Comparison of ENCODE assay signal across 11 mouse cellular contexts in the genomic region with DNA sequence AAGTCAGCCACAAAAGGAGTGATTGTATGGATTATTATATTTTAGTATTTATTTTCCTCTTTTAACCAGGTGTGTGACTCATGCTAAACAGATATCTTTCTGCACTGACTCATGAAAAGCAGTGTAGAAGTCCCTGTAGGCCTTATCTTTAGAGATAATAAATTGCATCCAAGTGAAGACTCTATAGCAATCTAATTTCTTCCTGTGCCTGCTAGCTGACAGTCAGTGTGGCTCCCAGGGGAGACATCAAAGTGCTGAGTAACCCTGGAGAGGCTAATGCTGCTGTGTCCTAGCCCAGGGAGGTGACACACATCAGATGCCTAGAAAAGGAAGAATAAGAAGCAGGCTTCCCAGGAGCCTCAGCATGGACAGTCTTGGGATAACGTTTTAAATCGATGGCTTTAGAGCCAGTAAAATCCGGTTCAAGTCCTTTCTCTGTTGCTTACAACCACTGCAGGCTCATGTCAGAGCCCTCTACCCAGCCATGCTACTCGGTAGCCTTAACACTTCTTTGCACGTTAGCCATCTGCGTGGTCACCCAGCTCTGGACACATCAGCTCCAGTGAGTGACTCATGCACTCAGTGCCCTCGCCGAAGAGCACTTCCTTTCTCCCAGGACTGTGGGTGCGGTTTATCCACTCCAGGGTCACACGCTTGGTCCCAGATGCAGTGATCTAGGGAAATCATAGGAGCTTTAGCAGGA. TPM values are rescaled to one million over a fixed set of nuclear protein-coding genes. Genes with fewer than 3 reads are reported as not detected.
DNase-seq lines count a peak whose midpoint lies in the region; ATAC-seq and TF ChIP-seq lines count a peak whose summit lies in the region.
"Had no signal": no experiment of that assay in that cellular context is flagged by ENCODE, and none has a peak within 500 bp of the region (broad histone marks: within the 10 kb centered on the region; RNA-seq: fewer than 3 reads in every experiment).

No protein-coding gene starts in this region.

- no peak overlapping the region for H3K4me2 ChIP-seq in CH12.LX (ENCODE audit: insufficient read depth, low read depth, poor library complexity, severe bottlenecking)
- no peak overlapping the region for H3K4me2 ChIP-seq in hindbrain, embryonic 14.5 days (replicated peaks)
- no peak overlapping the region for H3K4me2 ChIP-seq in midbrain, embryonic 15.5 days
- no peak overlapping the region for H3K4me2 ChIP-seq in forebrain, embryonic 13.5 days

- WGBS in heart, embryonic 10.5 days = 59% methylated on average over 10 of the region's 10 CpGs
- WGBS in hindbrain, embryonic 14.5 days = 80% methylated on average over 10 of the region's 10 CpGs
- WGBS in midbrain, embryonic 15.5 days = 72% methylated on average over 10 of the region's 10 CpGs
- WGBS in forebrain, embryonic 13.5 days = 82% methylated on average over 10 of the region's 10 CpGs

- H3K27me3 ChIP-seq in heart, embryonic 10.5 days (ENCODE audit: insufficient read depth, poor library complexity, severe bottlenecking) = no peaks in the 10 kb centered on the region
- no peaks in the 10 kb centered on the region for H3K27me3 ChIP-seq in CH12.LX (replicated peaks)
- no peaks in the 10 kb centered on the region for H3K27me3 ChIP-seq in hindbrain, embryonic 14.5 days (ENCODE audit: control insufficient read depth, insufficient read depth, low read length)
- no peaks in the 10 kb centered on the region for H3K27me3 ChIP-seq in midbrain, embryonic 15.5 days (replicated peaks)
- H3K27me3 ChIP-seq in forebrain, embryonic 13.5 days = no peaks in the 10 kb centered on the region

- H3K36me3 ChIP-seq in heart, embryonic 10.5 days = no peaks in the 10 kb centered on the region
- H3K36me3 ChIP-seq in CH12.LX (replicated peaks in 1 of 2; ENCODE audit: control insufficient read depth in 1 of 2, insufficient read depth in 1 of 2, low read length in 1 of 2) = no peaks in the 10 kb centered on the region
- no peaks in the 10 kb centered on the region for H3K36me3 ChIP-seq in hindbrain, embryonic 14.5 days (replicated peaks; ENCODE audit: control insufficient read depth, insufficient read depth)
- H3K36me3 ChIP-seq in midbrain, embryonic 15.5 days (replicated peaks) = no peaks in the 10 kb centered on the region
- no peaks in the 10 kb centered on the region for H3K36me3 ChIP-seq in forebrain, embryonic 13.5 days (ENCODE audit: poor library complexity, severe bottlenecking)
- H3K36me3 ChIP-seq: embryonic facial prominence, embryonic 10.5 days; limb, embryonic 13.5 days had no signal

- DNase-seq in heart, adult 11 months = peak; percentile 93
- no peak for DNase-seq in heart, embryonic 10.5 days (ENCODE audit: low spot score)
- DNase-seq in CH12.LX (ENCODE audit: extremely low read depth) = peak; percentile 42
- DNase-seq in hindbrain, embryonic 14.5 days (ENCODE audit: low spot score) = no peak
- DNase-seq in yolk sac, embryonic 10.5 days (ENCODE audit: low spot score) = no peak
- DNase-seq in kidney, adult 11 months = no peak
- DNase-seq: gastrocnemius, adult 2 months had no signal

- dilution Hi-C loops in CH12.LX (cut with MboI; ENCODE audit: extremely low pct_ligation_motif_present, extremely low pct_unique_long_range_greater_than_20kb, low sequenced_read_pairs) = no loop called here

- H3K27ac ChIP-seq in heart, embryonic 10.5 days = no peak overlapping the region
- no peak overlapping the region for H3K27ac ChIP-seq in CH12.LX (ENCODE audit: insufficient read depth, low read depth)
- H3K27ac ChIP-seq in hindbrain, embryonic 14.5 days = no peak overlapping the region
- no peak overlapping the region for H3K27ac ChIP-seq in midbrain, embryonic 15.5 days
- no peak overlapping the region for H3K27ac ChIP-seq in forebrain, embryonic 13.5 days
- H3K27ac ChIP-seq: embryonic facial prominence, embryonic 10.5 days; gastrocnemius, adult 2 months; limb, embryonic 13.5 days had no signal

- no peak for TF ChIP-seq RAD21 in CH12.LX (IDR thresholded peaks at IDR 0.05; ENCODE audit: low read depth, low read length)

- TF ChIP-seq CTCF in CH12.LX (conservative IDR thresholded peaks at IDR 0.05 in 1 of 2, IDR thresholded peaks at IDR 0.05 in 1 of 2; ENCODE audit: low read depth in 2 of 2, low read length in 2 of 2) = no peak

- TF ChIP-seq EP300 in CH12.LX (IDR thresholded peaks at IDR 0.05; ENCODE audit: low read length) = no peak

- no peaks in the 10 kb centered on the region for H3K9me3 ChIP-seq in heart, embryonic 10.5 days
- no peaks in the 10 kb centered on the region for H3K9me3 ChIP-seq in CH12.LX (replicated peaks; ENCODE audit: low read length)
- no peaks in the 10 kb centered on the region for H3K9me3 ChIP-seq in hindbrain, embryonic 14.5 days (ENCODE audit: control insufficient read depth, low read length)
- no peaks in the 10 kb centered on the region for H3K9me3 ChIP-seq in midbrain, embryonic 15.5 days
- no peaks in the 10 kb centered on the region for H3K9me3 ChIP-seq in forebrain, embryonic 13.5 days (replicated peaks)
- H3K9me3 ChIP-seq: embryonic facial prominence, embryonic 10.5 days; limb, embryonic 13.5 days had no signal

- no peak overlapping the region for H3K4me3 ChIP-seq in heart, embryonic 10.5 days
- H3K4me3 ChIP-seq in CH12.LX (replicated peaks in 1 of 3; ENCODE audit: low read depth in 2 of 3, low read length in 2 of 3, poor library complexity in 1 of 3) = no peak overlapping the region
- no peak overlapping the region for H3K4me3 ChIP-seq in hindbrain, embryonic 14.5 days (replicated peaks; ENCODE audit: low read length)
- H3K4me3 ChIP-seq in midbrain, embryonic 15.5 days = no peak overlapping the region
- no peak overlapping the region for H3K4me3 ChIP-seq in forebrain, embryonic 13.5 days
- H3K4me3 ChIP-seq: embryonic facial prominence, embryonic 10.5 days; gastrocnemius, adult 2 months; limb, embryonic 13.5 days had no signal

- H3K9ac ChIP-seq in CH12.LX (ENCODE audit: insufficient read depth, low read depth) = no peak overlapping the region
- H3K9ac ChIP-seq in hindbrain, embryonic 14.5 days = no peak overlapping the region
- H3K9ac ChIP-seq in midbrain, embryonic 15.5 days = no peak overlapping the region
- no peak overlapping the region for H3K9ac ChIP-seq in forebrain, embryonic 13.5 days
- H3K9ac ChIP-seq: limb, embryonic 13.5 days had no signal

- TF ChIP-seq POLR2A in CH12.LX (IDR thresholded peaks at IDR 0.05; ENCODE audit: low read depth, low read length) = no peak

- no peaks in the 10 kb centered on the region for H3K79me2 ChIP-seq in CH12.LX (replicated peaks; ENCODE audit: control insufficient read depth, extremely low read depth, insufficient read depth, poor library complexity, severe bottlenecking)

- peaks cover 24% of the 10 kb centered on the region for H3K4me1 ChIP-seq in heart, embryonic 10.5 days
- peaks cover 5 to 27% of the 10 kb centered on the region in 2 experiments; a peak in 3 of 4 replicates for H3K4me1 ChIP-seq in CH12.LX (ENCODE audit: control insufficient read depth in 1 of 2, insufficient read depth in 2 of 2)
- H3K4me1 ChIP-seq in hindbrain, embryonic 14.5 days (replicated peaks; ENCODE audit: control insufficient read depth, insufficient read depth, low read length) = no peaks in the 10 kb centered on the region
- no peaks in the 10 kb centered on the region for H3K4me1 ChIP-seq in midbrain, embryonic 15.5 days
- no peaks in the 10 kb centered on the region for H3K4me1 ChIP-seq in forebrain, embryonic 13.5 days
- H3K4me1 ChIP-seq: embryonic facial prominence, embryonic 10.5 days had no signal

- peak; percentile 40; the same call in 1 of the 2 replicates for ATAC-seq in hindbrain, embryonic 14.5 days (ENCODE audit: low FRiP score)
- peak; percentile 60; the same call in 1 of the 2 replicates for ATAC-seq in midbrain, embryonic 15.5 days (replicated peaks)
- no peak for ATAC-seq in forebrain, embryonic 13.5 days

- in situ Hi-C loops in CH12.LX (cut with MboI; ENCODE audit: low pct_ligation_motif_present, low pct_unique_long_range_greater_than_20kb, low sequenced_read_pairs) = no loop called here

TF ChIP-seq in CH12.LX, 34 proteins besides CTCF, POLR2A, EP300 and RAD21:
- no peak for TF ChIP-seq ZC3H11A (IDR thresholded peaks at IDR 0.05; ENCODE audit: low read depth, low read length)
- no peak for TF ChIP-seq BHLHE40 (IDR thresholded peaks at IDR 0.05; ENCODE audit: low read depth, low read length)
- TF ChIP-seq SMC3 (IDR thresholded peaks at IDR 0.05; ENCODE audit: low read depth, low read length) = no peak
- no peak for TF ChIP-seq POLR2AphosphoS2 (IDR thresholded peaks at IDR 0.05; ENCODE audit: low read depth, low read length)
- no peak for TF ChIP-seq CHD1 (IDR thresholded peaks at IDR 0.05; ENCODE audit: low read depth, low read length)
- TF ChIP-seq MEF2A (IDR thresholded peaks at IDR 0.05; ENCODE audit: borderline replicate concordance, low read depth, low read length) = no peak
- TF ChIP-seq UBTF (IDR thresholded peaks at IDR 0.05; ENCODE audit: low read depth, low read length) = no peak
- no peak for TF ChIP-seq HCFC1 (IDR thresholded peaks at IDR 0.05; ENCODE audit: low read depth, low read length)
- no peak for TF ChIP-seq JUND (conservative IDR thresholded peaks at IDR 0.05; ENCODE audit: low read depth, low read length)

RNA-seq across cellular contexts. Expression of gene Nup160, which starts 35.9 kb away (rescaled TPM):
- 45.3 and 49.2 TPM in 2 replicates for polyA plus RNA-seq in heart, embryonic 10.5 days (2016; fragmentation: Nextera tagmentation; extraction: Ambion mirVana)
- total RNA-seq in CH12.LX (2012; rRNA removed) = 32.7 and 37.5 TPM in 2 replicates
- 59.1 and 73.4 TPM in 2 replicates for total RNA-seq in CH12.LX (2014; rRNA removed)
- 71.8 and 79.3 TPM in 2 replicates for polyA plus RNA-seq in CH12.LX (2012; ENCODE audit: insufficient read length, low read depth)
- 27.6 and 29.9 TPM in 2 replicates for polyA plus RNA-seq in hindbrain, embryonic 14.5 days (2014; fragmentation: Nextera tagmentation; extraction: Ambion mirVana)
- 25.1 and 28.9 TPM in 2 replicates for polyA plus RNA-seq in midbrain, embryonic 15.5 days (2015; fragmentation: Nextera tagmentation; extraction: Ambion mirVana)
- 30.7 and 36.4 TPM in 2 replicates for polyA plus RNA-seq in forebrain, embryonic 13.5 days (2015; fragmentation: Nextera tagmentation; extraction: Ambion mirVana)

Comparison
In these comparisons a context has a peak if more than half of its experiments do, and no peak if none do; other contexts are left out.
1. DNase-seq: peak in heart, adult 11 months (single experiment) and CH12.LX (single experiment); none in heart, embryonic 10.5 days (single experiment), hindbrain, embryonic 14.5 days (single experiment), yolk sac, embryonic 10.5 days (single experiment) and kidney, adult 11 months (single experiment).